Mouse (Mus musculus): ENCODE data around the gene Fcgr2b.
A peak's percentile ranks its signal among the peaks of the same experiment; 100 is the strongest.

The Fcgr2b gene

GRCm38 (mm10) chr1:170989656-170990055 lies 13.3 kb upstream of the Fcgr2b start:
- TF ChIP-seq GATA4 (IDR thresholded peaks at IDR 0.05; ENCODE audit: insufficient replicate concordance, low read length): no peak

GRCm38 (mm10) chr1:170985861-170986260 lies 9.5 kb upstream of the Fcgr2b start:
- no peak for TF ChIP-seq GATA4 (IDR thresholded peaks at IDR 0.05; ENCODE audit: insufficient replicate concordance, low read length)

DNA sequence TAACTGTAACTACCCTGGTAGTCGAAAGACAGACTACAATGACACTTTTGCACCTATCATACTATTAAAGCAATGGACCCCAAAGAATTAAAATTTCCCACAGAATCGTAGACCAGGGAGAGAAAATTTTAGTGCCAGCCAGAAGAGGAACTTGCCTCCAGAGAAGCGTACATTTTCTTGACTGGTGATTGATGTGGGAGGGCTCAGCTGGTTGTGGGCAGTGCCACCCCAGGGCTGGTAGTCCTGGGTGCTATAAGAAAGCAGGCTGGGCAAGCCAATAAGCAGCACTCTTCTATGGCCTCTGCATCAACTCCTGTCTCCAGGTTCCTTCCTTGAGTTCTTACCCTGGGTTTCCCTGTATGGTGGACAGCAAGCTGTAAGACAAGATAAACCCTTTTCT lies 8.7 kb upstream of the Fcgr2b start:
- TF ChIP-seq GATA4 (IDR thresholded peaks at IDR 0.05; ENCODE audit: insufficient replicate concordance, low read length): no peak

DNA sequence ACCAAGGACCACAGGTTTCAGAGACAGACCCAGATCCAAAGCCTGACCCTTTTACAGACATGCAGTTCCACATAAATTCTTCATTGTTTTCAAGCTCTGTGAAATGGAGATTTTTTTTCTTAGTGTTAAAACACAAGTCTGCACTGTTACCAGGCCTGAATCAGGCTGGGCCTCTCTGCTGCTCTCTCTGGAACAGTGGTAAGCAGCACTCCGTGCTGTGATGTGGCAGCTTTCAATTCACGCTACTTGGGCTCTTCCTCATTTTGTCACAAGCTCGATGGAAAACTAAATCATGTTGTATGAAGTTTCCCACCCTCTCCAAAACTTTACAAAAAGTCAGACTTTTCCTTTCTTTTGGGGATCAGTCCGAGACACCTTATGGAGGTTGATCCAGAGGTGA lies 6.7 kb upstream of the Fcgr2b start:
- no peak for TF ChIP-seq GATA4 (IDR thresholded peaks at IDR 0.05; ENCODE audit: insufficient replicate concordance, low read length)

- no peak for TF ChIP-seq GATA4 (IDR thresholded peaks at IDR 0.05; ENCODE audit: insufficient replicate concordance, low read length)
Measured at GRCm38 (mm10) chr1:170982301-170982700, 6.0 kb upstream of the Fcgr2b start.

- TF ChIP-seq GATA4 (IDR thresholded peaks at IDR 0.05; ENCODE audit: insufficient replicate concordance, low read length): no peak
Measured at GRCm38 (mm10) chr1:170978601-170979000, 2.3 kb upstream of the Fcgr2b start.

DNA sequence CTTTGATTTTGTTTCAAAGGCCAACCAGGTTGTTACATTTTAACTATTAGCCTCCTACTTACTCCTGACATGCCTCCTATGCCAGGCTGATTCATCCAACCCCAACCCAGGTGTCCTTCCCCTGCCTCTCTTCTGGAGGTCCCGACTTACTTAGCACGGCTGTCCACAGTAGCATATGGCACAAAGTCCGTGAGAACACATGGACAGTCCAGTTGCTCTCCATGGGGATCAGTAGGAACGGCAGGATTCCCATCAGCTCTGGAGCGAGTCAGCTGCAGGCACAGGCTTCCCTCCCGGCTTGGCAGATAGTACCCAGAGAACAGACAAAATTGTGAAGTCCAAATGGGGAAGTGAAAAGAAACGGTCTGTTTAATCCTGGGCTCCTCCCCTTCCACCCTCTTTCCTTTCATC lies 591 bp downstream of the Fcgr2b start:
- 0 out of 2 replicates have a peak, but pooled peaks have one; percentile 6 for TF ChIP-seq GATA4 (IDR thresholded peaks at IDR 0.05; ENCODE audit: insufficient replicate concordance, low read length)

DNA sequence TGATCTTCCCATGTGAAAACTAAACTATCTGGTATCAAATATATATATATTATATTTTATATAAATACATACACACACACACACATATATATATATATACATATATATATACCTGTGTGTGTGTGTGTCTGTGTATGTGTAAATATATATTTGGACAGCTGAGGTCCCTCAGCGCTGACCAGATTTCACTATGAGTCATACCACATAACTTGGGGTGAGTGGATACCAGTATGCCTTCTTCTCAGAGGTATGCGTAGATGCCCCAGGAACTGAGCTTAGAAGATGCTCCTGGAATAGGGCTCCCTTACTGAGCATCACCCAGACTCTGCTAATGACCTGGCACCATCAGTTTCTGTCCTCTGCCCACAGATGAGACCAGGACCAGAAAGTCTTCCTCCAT lies 1.6 kb downstream of the Fcgr2b start:
- no peak for TF ChIP-seq GATA4 (IDR thresholded peaks at IDR 0.05; ENCODE audit: insufficient replicate concordance, low read length)

DNA sequence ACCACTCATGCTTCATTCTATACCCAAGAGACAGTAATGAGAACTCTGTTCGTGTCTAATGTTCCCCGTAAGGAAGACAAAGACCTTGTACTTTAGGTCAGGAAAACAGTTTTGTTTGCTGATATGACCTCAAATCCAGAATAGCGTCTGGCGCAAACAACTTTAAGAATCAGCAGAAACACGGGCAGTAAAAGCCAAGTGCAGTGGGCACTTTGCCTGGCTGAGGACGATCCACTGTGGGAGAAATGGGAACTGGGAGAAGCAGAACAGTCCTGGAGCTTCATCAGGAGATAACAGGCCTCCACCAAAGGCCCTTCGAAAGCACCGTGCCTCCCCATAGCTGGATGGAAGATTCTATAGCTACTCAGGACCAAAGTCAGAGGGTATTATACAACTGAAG lies 2.2 kb downstream of the Fcgr2b start:
- TF ChIP-seq GATA4 (IDR thresholded peaks at IDR 0.05; ENCODE audit: insufficient replicate concordance, low read length): no peak

DNA sequence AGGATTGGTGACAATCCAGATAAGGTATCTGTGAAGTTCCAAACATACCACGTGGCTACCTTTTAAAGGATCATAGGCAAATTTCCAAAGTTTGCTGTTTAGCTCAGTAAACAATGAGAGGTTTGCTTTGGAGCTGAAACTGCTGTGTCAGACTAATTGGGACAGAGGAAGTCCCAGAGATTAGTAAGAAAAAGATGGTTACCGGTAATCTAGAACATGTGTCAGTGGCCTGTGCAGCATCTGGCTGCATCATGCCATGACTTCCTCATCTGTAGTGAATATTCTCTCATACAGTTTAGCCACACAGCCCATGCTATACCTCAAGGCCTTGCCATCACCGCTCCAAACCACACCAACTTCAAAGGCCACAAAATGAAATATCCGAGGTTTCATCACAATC lies 3.4 kb downstream of the Fcgr2b start:
- 0 out of 2 replicates have a peak, but pooled peaks have one; percentile 39 for TF ChIP-seq GATA4 (IDR thresholded peaks at IDR 0.05; ENCODE audit: insufficient replicate concordance, low read length)

DNA sequence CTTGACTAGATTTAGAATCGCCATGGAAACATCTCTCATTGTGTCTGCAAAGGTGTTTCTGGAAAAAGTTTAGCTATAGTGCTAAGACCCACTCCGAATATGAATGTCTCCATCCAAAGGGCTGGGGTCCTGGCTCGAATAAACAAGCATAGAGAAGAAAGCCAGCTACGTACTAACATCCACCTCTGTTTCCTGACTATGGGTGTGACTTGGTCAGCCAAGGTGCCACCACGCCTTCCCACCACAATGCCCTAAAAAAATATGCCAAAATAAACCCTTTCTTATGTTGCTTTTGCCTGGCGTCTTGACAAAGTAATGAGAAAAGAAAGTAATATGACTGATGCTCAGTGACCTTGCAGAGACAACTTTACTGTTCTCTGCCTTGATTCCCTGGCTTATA lies 3.9 kb downstream of the Fcgr2b start:
- TF ChIP-seq GATA4 (IDR thresholded peaks at IDR 0.05; ENCODE audit: insufficient replicate concordance, low read length): no peak

DNA sequence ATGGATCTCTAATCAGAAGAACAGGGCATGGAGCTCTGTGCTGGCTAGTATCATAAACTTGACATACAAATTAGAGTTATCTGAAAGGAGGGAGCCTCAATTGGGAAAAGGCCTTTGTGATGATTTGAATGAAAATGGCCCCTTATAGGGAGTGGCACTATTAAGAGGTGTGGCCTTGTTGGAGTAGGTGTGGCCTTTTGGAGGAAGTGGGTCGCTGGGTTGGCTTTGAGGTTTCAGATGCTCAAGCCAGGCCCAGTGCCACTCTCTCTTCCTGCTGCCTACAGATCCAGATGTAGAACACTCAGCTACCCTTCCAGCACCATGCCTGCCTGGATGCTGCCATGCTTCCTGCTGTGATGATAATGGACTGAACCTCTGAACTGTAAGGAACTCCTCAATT lies 7.8 kb downstream of the Fcgr2b start:
- TF ChIP-seq GATA4 (IDR thresholded peaks at IDR 0.05; ENCODE audit: insufficient replicate concordance, low read length): no peak

GRCm38 (mm10) chr1:170967581-170967980 lies 8.8 kb downstream of the Fcgr2b start:
- TF ChIP-seq GATA4 (IDR thresholded peaks at IDR 0.05; ENCODE audit: insufficient replicate concordance, low read length): no peak

DNA sequence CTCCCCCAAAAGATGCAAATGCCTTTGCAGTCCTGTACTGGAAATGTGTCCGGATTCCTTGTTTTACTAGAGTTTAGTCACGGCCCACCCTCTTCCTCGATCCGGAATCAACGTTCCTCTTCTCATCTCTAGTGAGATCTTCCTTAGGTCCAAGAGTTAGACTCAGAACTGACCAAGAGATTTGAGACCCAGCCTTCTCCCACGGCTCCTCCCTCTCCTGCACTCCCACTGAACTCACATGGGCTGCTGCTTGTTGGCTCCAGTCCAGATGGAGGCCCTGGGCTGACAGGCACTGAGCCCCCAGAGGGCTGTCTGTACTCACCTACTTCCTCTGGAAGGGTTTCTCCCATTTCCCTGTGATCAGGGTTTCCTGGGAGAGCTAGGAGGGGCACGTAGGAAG lies 13.3 kb downstream of the Fcgr2b start:
- TF ChIP-seq GATA4 (IDR thresholded peaks at IDR 0.05; ENCODE audit: insufficient replicate concordance, low read length): peak; percentile 30; the same call in 1 of the 2 replicates

DNA sequence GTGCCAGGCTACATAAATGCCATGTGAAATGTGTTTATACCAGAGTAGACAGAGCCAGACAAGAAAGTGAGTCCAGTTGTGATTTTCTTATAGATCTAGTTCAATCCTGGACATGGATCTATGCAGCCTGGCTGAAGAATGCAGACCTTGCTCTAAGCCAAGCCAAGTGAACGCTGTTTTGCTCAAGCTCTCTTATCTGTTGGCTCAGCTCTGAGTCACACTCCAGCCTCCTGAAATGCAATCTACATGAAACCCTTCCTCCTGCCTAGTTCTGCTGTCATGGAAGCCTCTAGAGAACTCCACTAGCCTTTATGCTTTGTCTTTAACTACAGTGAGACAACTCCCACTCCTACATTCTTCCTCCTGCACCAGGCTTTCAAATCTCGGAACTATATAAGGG lies 14.0 kb downstream of the Fcgr2b start:
- peak; percentile 57; the same call in 1 of the 2 replicates for TF ChIP-seq GATA4 (IDR thresholded peaks at IDR 0.05; ENCODE audit: insufficient replicate concordance, low read length)

- no peak for TF ChIP-seq GATA4 (IDR thresholded peaks at IDR 0.05; ENCODE audit: insufficient replicate concordance, low read length)
Measured at GRCm38 (mm10) chr1:170961101-170961500, 15.2 kb downstream of the Fcgr2b start.

DNA sequence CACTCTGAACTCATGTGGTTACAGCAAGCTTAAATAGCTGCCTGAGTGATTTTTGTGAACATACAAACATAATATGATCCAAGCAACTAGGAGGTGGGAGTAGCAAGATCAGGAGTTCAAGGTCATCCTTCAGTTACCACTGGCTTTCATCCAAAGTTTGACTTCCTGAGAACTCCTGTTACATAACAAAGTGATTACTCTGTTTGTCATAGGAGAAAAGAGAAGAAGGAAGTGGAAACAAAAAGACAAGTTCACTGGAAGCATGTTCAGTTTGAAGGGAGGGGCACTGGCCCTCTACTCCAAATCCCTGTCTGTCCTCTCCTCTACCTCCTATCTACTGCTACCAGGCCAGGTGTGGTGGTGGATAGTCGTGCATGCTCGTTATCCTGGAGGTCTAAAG lies 16.6 kb downstream of the Fcgr2b start:
- TF ChIP-seq GATA4 (IDR thresholded peaks at IDR 0.05; ENCODE audit: insufficient replicate concordance, low read length): no peak

DNA sequence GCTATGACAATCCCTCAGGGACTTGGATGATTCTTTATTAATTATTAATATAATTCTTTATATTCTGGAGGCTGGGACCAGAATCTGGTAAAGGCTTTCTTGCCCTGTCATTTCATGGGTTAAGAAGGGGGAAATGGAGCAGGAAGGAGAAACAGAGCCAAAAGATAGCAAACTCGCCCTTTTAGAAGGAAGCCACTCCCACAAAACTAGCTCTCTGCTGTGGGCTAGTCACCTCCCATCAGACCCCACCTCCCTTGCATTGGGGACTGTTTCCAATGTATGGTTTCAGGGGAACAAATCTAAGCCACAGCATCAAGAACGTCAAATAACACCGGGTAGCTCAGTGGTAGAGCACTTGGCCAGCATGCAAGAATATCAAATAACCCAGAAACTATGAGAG lies 18.1 kb downstream of the Fcgr2b start:
- TF ChIP-seq GATA4 (IDR thresholded peaks at IDR 0.05; ENCODE audit: insufficient replicate concordance, low read length): peak; percentile 39; the same call in 1 of the 2 replicates
